Mouse (Mus musculus): ENCODE data around the gene Mier3. TPM values are rescaled to one million over a fixed set of nuclear protein-coding genes. Genes with fewer than 3 reads are reported as not detected.

The Mier3 gene
- polyA plus RNA-seq, 1 experiment from 2014 or later, result 10.6 TPM

- Histone ChIP-seq H3K9me3 (ENCODE audit: control insufficient read depth, low read length) (no peaks in the 10 kb centered on the region), H3K36me3 (ENCODE audit: control insufficient read depth, insufficient read depth, low read length) (no peaks in the 10 kb centered on the region), H3K4me2 (replicated peaks; ENCODE audit: low read depth) (no peak overlapping the region), H3K27ac (replicated peaks) (no peak overlapping the region), H3K4me3 (ENCODE audit: low read depth, low read length) (no peak overlapping the region), H3K27me3 (ENCODE audit: control insufficient read depth, insufficient read depth, low read length) (no peaks in the 10 kb centered on the region), H3K4me1 (replicated peaks; ENCODE audit: control insufficient read depth, insufficient read depth) (no peaks in the 10 kb centered on the region), H3K9ac (ENCODE audit: low read length) (no peak overlapping the region)
- ATAC-seq (ENCODE audit: low FRiP score, low TSS enrichment) (no peak), DNase-seq (ENCODE audit: low spot score) (no peak)
- WGBS, result 78% methylated on average over 6 of the region's 6 CpGs
- no peak for TF ChIP-seq EP300 (optimal IDR thresholded peaks at IDR 0.05)
- TF ChIP-seq CTCF (IDR thresholded peaks at IDR 0.05; ENCODE audit: low read depth), result no peak
Observed at GRCm38 (mm10) chr13:111651020-111651419, 29.8 kb upstream of the Mier3 start.

GRCm38 (mm10) chr13:111655273-111655672 lies 25.5 kb upstream of the Mier3 start:
- no peak overlapping the region for H3K27ac ChIP-seq (replicated peaks)
- no peaks in the 10 kb centered on the region for H3K4me1 ChIP-seq (replicated peaks; ENCODE audit: control insufficient read depth, insufficient read depth)
- WGBS, result 86% methylated on average over 4 of the region's 4 CpGs
- H3K4me3 ChIP-seq (ENCODE audit: low read depth, low read length), result no peak overlapping the region
- ATAC-seq (ENCODE audit: low FRiP score, low TSS enrichment) (no peak), DNase-seq (ENCODE audit: low spot score) (no peak)
- H3K9me3 ChIP-seq (ENCODE audit: control insufficient read depth, low read length), result no peaks in the 10 kb centered on the region
- no peak overlapping the region for H3K9ac ChIP-seq (ENCODE audit: low read length)
- H3K4me2 ChIP-seq (replicated peaks; ENCODE audit: low read depth), result no peak overlapping the region
- no peaks in the 10 kb centered on the region for H3K27me3 ChIP-seq (ENCODE audit: control insufficient read depth, insufficient read depth, low read length)
- no peaks in the 10 kb centered on the region for H3K36me3 ChIP-seq (ENCODE audit: control insufficient read depth, insufficient read depth, low read length)
- TF ChIP-seq EP300 (optimal IDR thresholded peaks at IDR 0.05) (no peak), CTCF (IDR thresholded peaks at IDR 0.05; ENCODE audit: low read depth) (no peak)

DNA sequence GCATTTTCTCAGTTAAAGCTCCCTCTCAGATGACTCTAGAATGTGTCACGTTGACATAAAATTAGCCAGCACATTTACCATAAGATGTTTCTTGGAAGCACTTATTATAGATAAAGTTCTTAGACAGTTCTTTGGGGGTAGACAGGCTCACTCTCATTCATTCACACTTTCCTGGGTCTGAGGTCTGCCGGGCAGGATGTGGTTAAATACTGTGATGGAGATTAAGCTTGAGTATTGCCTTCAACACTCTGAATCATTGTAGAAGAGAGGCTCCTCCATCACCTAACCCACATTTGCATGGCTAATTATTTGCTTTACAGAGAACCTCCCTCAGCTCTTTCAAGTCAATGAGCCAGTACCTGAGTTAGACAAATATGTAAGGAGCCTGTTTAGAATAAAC lies 24.9 kb upstream of the Mier3 start:
- Histone ChIP-seq H3K9ac (ENCODE audit: low read length) (no peak overlapping the region), H3K9me3 (ENCODE audit: control insufficient read depth, low read length) (no peaks in the 10 kb centered on the region), H3K4me2 (replicated peaks; ENCODE audit: low read depth) (no peak overlapping the region), H3K36me3 (ENCODE audit: control insufficient read depth, insufficient read depth, low read length) (no peaks in the 10 kb centered on the region), H3K4me1 (replicated peaks; ENCODE audit: control insufficient read depth, insufficient read depth) (no peaks in the 10 kb centered on the region), H3K27ac (replicated peaks) (no peak overlapping the region), H3K4me3 (ENCODE audit: low read depth, low read length) (no peak overlapping the region), H3K27me3 (ENCODE audit: control insufficient read depth, insufficient read depth, low read length) (no peaks in the 10 kb centered on the region)
- 82% methylated on average over 2 of the region's 2 CpGs for WGBS
- TF ChIP-seq CTCF (IDR thresholded peaks at IDR 0.05; ENCODE audit: low read depth) (no peak), EP300 (optimal IDR thresholded peaks at IDR 0.05) (no peak)
- no peak for DNase-seq (ENCODE audit: low spot score)
- no peak for ATAC-seq (ENCODE audit: low FRiP score, low TSS enrichment)

DNA sequence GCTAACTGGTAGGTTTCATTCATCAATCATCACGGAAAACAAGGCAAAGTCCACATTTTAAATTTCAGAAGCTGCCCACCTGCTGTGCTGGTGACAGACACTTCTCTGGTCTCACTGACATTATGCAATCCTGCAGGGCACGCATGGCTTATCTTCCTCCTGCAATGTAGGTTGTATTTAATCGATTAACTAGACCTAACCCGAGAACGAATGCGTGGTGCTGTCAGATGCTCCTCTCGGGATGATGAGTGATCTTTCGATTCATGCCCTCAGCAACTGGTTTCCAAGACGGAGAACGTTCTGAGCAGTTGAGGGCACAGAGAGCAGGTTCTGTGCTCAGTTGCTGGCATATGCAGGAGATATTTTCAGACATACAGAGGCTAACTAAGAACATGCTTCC lies 24.5 kb upstream of the Mier3 start:
- no peaks in the 10 kb centered on the region for H3K36me3 ChIP-seq (ENCODE audit: control insufficient read depth, insufficient read depth, low read length)
- WGBS, result 60% methylated on average over 10 of the region's 10 CpGs
- no peak overlapping the region for H3K27ac ChIP-seq (replicated peaks)
- ATAC-seq (ENCODE audit: low FRiP score, low TSS enrichment) (no peak), DNase-seq (ENCODE audit: low spot score) (no peak)
- no peaks in the 10 kb centered on the region for H3K9me3 ChIP-seq (ENCODE audit: control insufficient read depth, low read length)
- H3K4me1 ChIP-seq (replicated peaks; ENCODE audit: control insufficient read depth, insufficient read depth), result no peaks in the 10 kb centered on the region
- no peak overlapping the region for H3K4me2 ChIP-seq (replicated peaks; ENCODE audit: low read depth)
- no peak overlapping the region for H3K4me3 ChIP-seq (ENCODE audit: low read depth, low read length)
- TF ChIP-seq EP300 (optimal IDR thresholded peaks at IDR 0.05), result no peak
- no peak for TF ChIP-seq CTCF (IDR thresholded peaks at IDR 0.05; ENCODE audit: low read depth)
- H3K9ac ChIP-seq (ENCODE audit: low read length), result no peak overlapping the region
- H3K27me3 ChIP-seq (ENCODE audit: control insufficient read depth, insufficient read depth, low read length), result no peaks in the 10 kb centered on the region

DNA sequence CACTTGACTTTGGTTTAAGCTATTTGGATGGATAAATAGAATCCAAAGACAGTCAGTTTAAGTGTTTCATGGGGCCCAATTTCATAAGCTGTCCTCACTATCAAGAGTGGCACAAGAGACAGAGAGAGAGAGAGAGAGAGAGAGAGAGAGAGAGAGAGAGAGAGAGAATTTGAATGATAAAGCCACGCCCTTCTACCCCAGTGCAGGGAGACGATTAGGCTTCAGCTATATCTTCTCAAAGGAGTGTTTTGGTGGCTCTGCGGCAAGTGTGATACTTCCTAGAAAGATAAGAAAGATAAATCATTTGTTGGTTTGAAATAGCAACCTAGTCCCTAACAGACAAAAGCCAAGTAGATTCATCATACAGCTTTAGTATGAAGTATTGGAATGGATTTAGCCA lies 24.0 kb upstream of the Mier3 start:
- WGBS, result 46% methylated on average over 3 of the region's 3 CpGs
- H3K9ac ChIP-seq (ENCODE audit: low read length), result no peak overlapping the region
- TF ChIP-seq CTCF (IDR thresholded peaks at IDR 0.05; ENCODE audit: low read depth) (no peak), EP300 (optimal IDR thresholded peaks at IDR 0.05) (no peak)
- H3K9me3 ChIP-seq (ENCODE audit: control insufficient read depth, low read length), result no peaks in the 10 kb centered on the region
- ATAC-seq (ENCODE audit: low FRiP score, low TSS enrichment) (no peak), DNase-seq (ENCODE audit: low spot score) (no peak)
- H3K36me3 ChIP-seq (ENCODE audit: control insufficient read depth, insufficient read depth, low read length), result no peaks in the 10 kb centered on the region
- H3K4me2 ChIP-seq (replicated peaks; ENCODE audit: low read depth), result no peak overlapping the region
- H3K4me3 ChIP-seq (ENCODE audit: low read depth, low read length), result no peak overlapping the region
- no peak overlapping the region for H3K27ac ChIP-seq (replicated peaks)
- H3K27me3 ChIP-seq (ENCODE audit: control insufficient read depth, insufficient read depth, low read length), result no peaks in the 10 kb centered on the region
- no peaks in the 10 kb centered on the region for H3K4me1 ChIP-seq (replicated peaks; ENCODE audit: control insufficient read depth, insufficient read depth)

DNA sequence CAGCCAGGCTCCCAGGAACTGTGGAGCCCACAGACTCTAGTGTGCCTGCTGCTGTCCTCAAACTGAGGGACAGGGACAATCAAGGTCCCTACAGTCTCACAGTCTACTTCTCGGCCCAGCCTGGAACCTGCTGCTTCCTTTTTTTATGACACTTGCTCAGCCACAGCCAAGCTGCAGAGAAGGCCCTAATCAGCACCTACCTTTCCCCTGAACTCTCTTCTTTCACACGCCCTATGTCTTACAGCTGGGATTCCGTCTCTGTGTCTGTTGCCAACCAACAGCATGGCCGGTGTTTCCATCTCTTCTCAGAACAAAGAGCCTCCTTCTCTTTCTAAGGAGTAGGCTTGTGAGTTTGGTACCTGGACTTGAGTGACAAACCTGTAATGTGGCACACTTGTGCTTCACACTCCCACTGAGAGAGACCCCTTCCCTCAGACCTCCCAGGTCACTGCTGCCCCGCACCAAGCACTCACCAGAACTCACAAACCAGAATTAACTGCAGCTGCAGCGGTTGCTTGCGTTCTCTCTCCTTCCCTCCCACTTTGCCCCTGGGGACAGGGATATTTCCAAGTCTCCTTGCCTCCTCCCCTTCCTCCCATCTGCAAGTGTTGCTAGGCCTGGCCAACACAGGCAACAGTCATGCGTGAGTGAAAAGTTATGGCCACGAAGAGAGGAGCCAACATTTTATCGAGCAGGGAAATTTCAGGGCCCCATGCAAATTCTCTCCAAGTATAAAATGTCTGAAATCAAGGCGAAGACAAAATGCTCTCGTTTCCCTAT lies 22.1 kb upstream of the Mier3 start:
- peak; percentile 45; the same call in 1 of the 2 replicates for ATAC-seq (ENCODE audit: low FRiP score, low TSS enrichment)
- Histone ChIP-seq H3K27me3 (ENCODE audit: control insufficient read depth, insufficient read depth, low read length) (no peaks in the 10 kb centered on the region), H3K4me1 (replicated peaks; ENCODE audit: control insufficient read depth, insufficient read depth) (no peaks in the 10 kb centered on the region), H3K9me3 (ENCODE audit: control insufficient read depth, low read length) (no peaks in the 10 kb centered on the region), H3K36me3 (ENCODE audit: control insufficient read depth, insufficient read depth, low read length) (no peaks in the 10 kb centered on the region), H3K27ac (replicated peaks) (no peak overlapping the region), H3K4me3 (ENCODE audit: low read depth, low read length) (no peak overlapping the region), H3K4me2 (replicated peaks; ENCODE audit: low read depth) (no peak overlapping the region), H3K9ac (ENCODE audit: low read length) (no peak overlapping the region)
- 59% methylated on average over 12 of the region's 12 CpGs for WGBS
- TF ChIP-seq CTCF (IDR thresholded peaks at IDR 0.05; ENCODE audit: low read depth) (no peak), EP300 (optimal IDR thresholded peaks at IDR 0.05) (no peak)
- no peak for DNase-seq (ENCODE audit: low spot score)

Data from stomach, postnatal 0 days (tissue).